Mouse (Mus musculus): Measurements from ENCODE around the gene Cr2. TPM values are rescaled to one million over a fixed set of nuclear protein-coding genes. Genes with fewer than 3 reads are reported as not detected.
"Not testable (repeated sequence)": the region's sequence is repeated elsewhere in the genome, so short reads cannot be mapped to it uniquely, and the experiment has no call there.

Gene Cr2
- polyA plus RNA-seq (2014; fragmentation: Nextera tagmentation; extraction: Ambion mirVana): 0.32 TPM in 1 of 2 replicates, not detected in the other

DNA sequence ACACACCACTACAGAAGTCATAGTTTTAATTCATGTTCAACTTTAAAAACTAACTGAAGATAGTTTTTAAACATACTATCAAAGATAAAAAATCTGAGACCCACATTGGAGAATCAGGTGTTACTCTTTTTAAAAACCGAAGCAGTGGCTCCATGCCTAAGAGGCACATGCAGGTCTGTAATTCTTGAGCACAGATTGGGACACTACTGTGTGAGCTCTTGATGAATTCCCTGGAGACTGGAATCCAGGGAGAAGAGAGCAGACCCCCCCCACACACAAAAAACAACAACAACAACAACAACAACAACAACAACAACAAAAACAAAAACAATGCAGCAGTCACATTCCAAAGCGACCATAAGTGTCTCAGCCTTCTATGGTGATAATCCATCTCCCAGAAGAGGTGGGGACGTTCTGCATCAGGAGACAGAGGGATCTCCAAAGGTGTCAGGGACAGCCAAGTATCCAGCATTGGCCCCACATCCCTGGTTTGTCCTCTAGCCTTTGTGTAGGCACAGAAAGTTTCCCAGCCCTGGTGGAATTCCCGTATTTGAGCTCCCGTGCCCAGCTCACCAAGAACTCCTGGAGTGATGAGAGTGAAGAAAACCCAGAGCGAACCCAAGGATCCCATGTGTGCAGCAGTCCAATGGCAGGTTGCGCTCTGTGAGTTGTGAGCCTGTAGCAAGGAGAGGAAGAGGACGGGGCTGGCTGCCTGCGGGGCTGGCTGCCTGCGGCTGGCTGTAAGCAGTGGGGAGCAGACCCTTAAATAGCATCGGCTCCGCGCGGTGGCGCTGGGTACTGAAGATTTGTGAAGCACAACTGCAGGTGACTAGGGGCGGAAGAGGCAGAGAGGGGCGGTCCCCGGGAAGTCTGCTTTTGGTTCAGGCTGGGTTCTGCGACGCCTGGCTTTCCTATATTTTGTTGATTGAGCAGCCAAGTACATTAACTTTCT lies at the start of gene Cr2:
Gene Cr2, minus strand, starts transcription at position 737 of the 952 bp plus-strand sequence.
- ATAC-seq (ENCODE audit: low FRiP score): peak; percentile 97
- H3K4me3 ChIP-seq (ENCODE audit: low read depth, low read length): no peak within 1 kb of the TSS
- 8% methylated on average over 20 of the region's 20 CpGs for WGBS
- H3K4me1 ChIP-seq (replicated peaks; ENCODE audit: control insufficient read depth, insufficient read depth, low read length): no peaks in the 10 kb centered on the region
- peak within 1 kb of the TSS; percentile 17; the same call in 1 of the 2 replicates for H3K9ac ChIP-seq (ENCODE audit: low read depth, low read length)
- no peaks in the 10 kb centered on the region for H3K36me3 ChIP-seq (ENCODE audit: control insufficient read depth, insufficient read depth, low read length)
- H3K4me2 ChIP-seq (replicated peaks; ENCODE audit: low read depth, low read length): peak within 1 kb of the TSS; percentile 49
- no peaks in the 10 kb centered on the region for H3K9me3 ChIP-seq (ENCODE audit: control insufficient read depth, low read length)
- no peak within 1 kb of the TSS for H3K27ac ChIP-seq (ENCODE audit: low read depth, low read length)
- no peaks in the 10 kb centered on the region for H3K27me3 ChIP-seq (ENCODE audit: control insufficient read depth, insufficient read depth, low read length)
- DNase-seq (ENCODE audit: low spot score): peak; percentile 80

DNA sequence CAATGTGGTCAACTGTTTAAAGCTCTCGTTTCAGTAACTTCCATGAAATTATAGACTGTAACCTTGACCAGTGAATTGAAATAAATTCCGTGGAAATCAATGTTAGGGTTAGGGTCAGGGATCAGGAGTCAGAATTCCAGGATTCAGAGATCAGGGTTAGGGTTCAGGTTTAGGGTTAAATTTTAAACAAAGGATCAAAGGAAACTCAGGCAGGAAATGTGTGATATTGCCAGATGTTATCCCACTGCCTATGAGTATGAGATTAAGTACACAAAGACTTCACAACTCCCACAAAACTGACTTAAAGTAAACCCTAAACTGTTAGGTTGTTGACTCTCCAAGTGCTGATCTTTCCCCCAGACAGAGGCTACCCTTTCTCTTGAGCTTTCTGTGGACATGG lies 45.3 kb upstream of the Cr2 start:
- Histone ChIP-seq H3K36me3 (ENCODE audit: control insufficient read depth, insufficient read depth, low read length) (no peaks in the 10 kb centered on the region), H3K4me3 (ENCODE audit: low read depth, low read length) (no peak overlapping the region), H3K9me3 (ENCODE audit: control insufficient read depth, low read length) (no peaks in the 10 kb centered on the region), H3K27me3 (ENCODE audit: control insufficient read depth, insufficient read depth, low read length) (no peaks in the 10 kb centered on the region), H3K9ac (ENCODE audit: low read depth, low read length) (no peak overlapping the region), H3K4me2 (replicated peaks; ENCODE audit: low read depth, low read length) (no peak overlapping the region), H3K4me1 (replicated peaks; ENCODE audit: control insufficient read depth, insufficient read depth, low read length) (no peaks in the 10 kb centered on the region), H3K27ac (ENCODE audit: low read depth, low read length) (no peak overlapping the region)
- WGBS: 50% methylated on average over 2 of the region's 2 CpGs
- no peak for ATAC-seq (ENCODE audit: low FRiP score)
- DNase-seq (ENCODE audit: low spot score): no peak

DNA sequence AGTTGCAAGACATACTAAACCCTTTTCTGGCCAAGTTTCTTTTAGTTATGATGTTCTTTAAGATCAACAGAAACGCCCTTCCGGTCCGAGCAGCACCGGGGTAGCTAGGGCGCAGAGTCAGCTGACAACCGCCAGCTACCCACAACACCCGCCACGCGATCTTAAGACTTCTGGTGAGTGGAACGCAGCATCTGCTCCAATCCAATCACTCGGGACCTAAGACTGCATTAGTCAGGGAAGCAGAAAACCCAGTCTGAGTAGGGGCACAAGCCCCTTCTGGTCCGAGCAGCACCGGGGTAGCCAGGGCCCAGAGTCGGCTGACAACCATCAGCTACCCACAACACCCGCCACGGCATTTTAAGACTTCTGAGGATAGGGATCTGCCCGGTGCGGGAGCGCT lies 36.3 kb upstream of the Cr2 start:
- H3K4me2 ChIP-seq (replicated peaks; ENCODE audit: low read depth, low read length); H3K9me3 ChIP-seq (ENCODE audit: control insufficient read depth, low read length); H3K4me3 ChIP-seq (ENCODE audit: low read depth, low read length); DNase-seq (ENCODE audit: low spot score); H3K4me1 ChIP-seq (replicated peaks; ENCODE audit: control insufficient read depth, insufficient read depth, low read length); H3K36me3 ChIP-seq (ENCODE audit: control insufficient read depth, insufficient read depth, low read length); H3K9ac ChIP-seq (ENCODE audit: low read depth, low read length); H3K27me3 ChIP-seq (ENCODE audit: control insufficient read depth, insufficient read depth, low read length); H3K27ac ChIP-seq (ENCODE audit: low read depth, low read length); ATAC-seq (ENCODE audit: low FRiP score): not testable (repeated sequence)
- WGBS: 57% methylated on average over 19 of the region's 19 CpGs

DNA sequence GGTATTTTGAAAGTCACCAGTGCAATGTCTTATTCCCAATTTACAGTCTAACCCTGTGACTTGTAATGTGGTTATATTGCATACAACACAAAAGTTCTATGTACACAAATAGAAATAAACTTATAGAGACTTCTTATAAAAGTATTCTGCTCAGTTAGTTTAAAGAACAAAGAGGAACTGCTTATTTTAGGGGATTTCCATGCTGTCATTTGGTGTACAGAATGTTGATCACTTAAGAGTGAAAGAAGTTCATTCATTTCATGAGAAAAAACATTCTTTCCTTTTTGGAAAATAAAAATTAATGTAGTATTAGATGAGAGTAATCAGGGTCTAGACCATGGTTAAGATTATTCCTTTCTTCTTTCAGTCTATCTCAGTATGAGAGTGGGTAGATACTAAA lies 8.2 kb upstream of the Cr2 start:
- no peaks in the 10 kb centered on the region for H3K36me3 ChIP-seq (ENCODE audit: control insufficient read depth, insufficient read depth, low read length)
- no peaks in the 10 kb centered on the region for H3K27me3 ChIP-seq (ENCODE audit: control insufficient read depth, insufficient read depth, low read length)
- no peak for DNase-seq (ENCODE audit: low spot score)
- no peak overlapping the region for H3K4me3 ChIP-seq (ENCODE audit: low read depth, low read length)
- H3K4me2 ChIP-seq (replicated peaks; ENCODE audit: low read depth, low read length): no peak overlapping the region
- no peaks in the 10 kb centered on the region for H3K4me1 ChIP-seq (replicated peaks; ENCODE audit: control insufficient read depth, insufficient read depth, low read length)
- H3K9ac ChIP-seq (ENCODE audit: low read depth, low read length): no peak overlapping the region
- H3K9me3 ChIP-seq (ENCODE audit: control insufficient read depth, low read length): no peaks in the 10 kb centered on the region
- H3K27ac ChIP-seq (ENCODE audit: low read depth, low read length): no peak overlapping the region
- ATAC-seq (ENCODE audit: low FRiP score): no peak

DNA sequence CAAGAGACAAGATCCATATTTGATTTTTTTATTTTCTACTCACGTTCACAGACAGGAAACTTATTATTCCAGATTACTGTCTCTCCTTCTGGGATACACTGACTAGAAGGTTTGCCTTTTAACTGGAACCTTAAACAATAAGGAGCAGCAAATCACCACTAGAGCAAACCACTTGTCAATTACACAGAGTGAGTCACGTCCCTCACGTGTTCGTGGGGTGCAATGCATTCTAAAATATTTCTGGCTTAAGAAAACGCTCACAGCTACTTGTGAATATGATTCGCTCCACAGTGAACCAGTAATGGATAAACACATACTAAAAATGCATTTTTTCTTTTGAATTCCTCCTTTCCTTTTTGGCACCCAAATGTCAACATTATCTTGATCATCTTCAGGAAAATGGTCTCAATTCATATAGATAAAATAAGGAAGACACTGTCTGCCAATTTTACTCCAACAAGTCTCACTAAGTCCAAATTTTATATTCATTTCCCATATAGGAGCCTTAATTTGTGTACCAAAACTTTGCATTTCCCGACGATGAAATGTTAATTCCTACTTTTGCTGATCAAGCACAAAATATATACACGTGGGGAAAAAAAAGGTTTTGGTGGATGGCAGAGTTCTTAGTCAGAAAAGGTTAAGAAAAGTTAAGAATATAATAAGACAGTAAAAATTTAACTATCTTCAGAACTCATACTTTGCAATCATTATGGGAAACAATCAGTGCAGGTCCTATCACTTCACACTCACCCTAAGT lies 11.3 kb downstream of the Cr2 start:
- Histone ChIP-seq H3K27ac (ENCODE audit: low read depth, low read length) (no peak overlapping the region), H3K4me3 (ENCODE audit: low read depth, low read length) (no peak overlapping the region), H3K9ac (ENCODE audit: low read depth, low read length) (no peak overlapping the region), H3K9me3 (ENCODE audit: control insufficient read depth, low read length) (no peaks in the 10 kb centered on the region), H3K36me3 (ENCODE audit: control insufficient read depth, insufficient read depth, low read length) (no peaks in the 10 kb centered on the region), H3K27me3 (ENCODE audit: control insufficient read depth, insufficient read depth, low read length) (no peaks in the 10 kb centered on the region), H3K4me1 (replicated peaks; ENCODE audit: control insufficient read depth, insufficient read depth, low read length) (no peaks in the 10 kb centered on the region), H3K4me2 (replicated peaks; ENCODE audit: low read depth, low read length) (no peak overlapping the region)
- ATAC-seq (ENCODE audit: low FRiP score) (no peak), DNase-seq (ENCODE audit: low spot score) (no peak)
- 86% methylated on average over 9 of the region's 9 CpGs for WGBS

DNA sequence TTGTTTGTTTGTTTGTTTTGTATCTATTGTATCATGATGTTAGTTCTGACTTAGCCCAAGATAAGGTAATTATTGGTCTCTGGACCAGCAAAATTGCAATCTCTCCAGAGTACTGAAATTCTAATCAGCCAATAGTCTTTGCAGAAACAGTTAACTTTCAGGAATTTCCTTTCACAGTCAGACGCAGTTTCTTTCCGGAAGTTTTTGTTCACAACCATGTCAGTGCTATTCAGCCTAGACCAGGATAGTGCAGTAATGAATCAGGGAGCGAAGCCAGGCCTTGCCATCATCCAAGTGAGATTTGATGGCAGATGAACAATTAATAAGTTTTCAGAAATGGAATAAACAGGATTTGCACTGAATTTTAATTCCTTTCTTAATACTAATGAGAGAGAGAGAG lies 44.4 kb downstream of the Cr2 start:
- no peaks in the 10 kb centered on the region for H3K36me3 ChIP-seq (ENCODE audit: control insufficient read depth, insufficient read depth, low read length)
- H3K4me3 ChIP-seq (ENCODE audit: low read depth, low read length): no peak overlapping the region
- no peak overlapping the region for H3K9ac ChIP-seq (ENCODE audit: low read depth, low read length)
- ATAC-seq (ENCODE audit: low FRiP score) (no peak), DNase-seq (ENCODE audit: low spot score) (no peak)
- 58% methylated on average over 3 of the region's 3 CpGs for WGBS
- no peaks in the 10 kb centered on the region for H3K9me3 ChIP-seq (ENCODE audit: control insufficient read depth, low read length)
- no peak overlapping the region for H3K27ac ChIP-seq (ENCODE audit: low read depth, low read length)
- no peaks in the 10 kb centered on the region for H3K27me3 ChIP-seq (ENCODE audit: control insufficient read depth, insufficient read depth, low read length)
- peak overlapping the region; percentile 49; the same call in 1 of the 2 replicates for H3K4me2 ChIP-seq (replicated peaks; ENCODE audit: low read depth, low read length)
- H3K4me1 ChIP-seq (replicated peaks; ENCODE audit: control insufficient read depth, insufficient read depth, low read length): no peaks in the 10 kb centered on the region

DNA sequence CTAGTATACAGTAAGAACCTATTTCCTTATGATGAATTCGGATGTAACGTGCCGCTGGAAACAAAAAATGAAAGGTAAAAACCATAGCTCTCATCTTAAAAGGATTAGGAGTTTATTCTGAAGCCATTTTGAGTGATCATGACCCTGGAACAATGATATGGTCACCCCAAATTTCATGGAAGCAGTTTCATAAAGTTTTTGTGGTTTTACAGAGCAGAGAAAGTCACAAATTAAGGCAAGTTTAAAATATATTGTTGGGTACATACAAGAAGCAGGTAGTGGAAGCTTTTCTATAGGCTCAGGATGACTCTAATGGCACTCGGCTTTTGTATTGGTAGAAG lies 44.9 kb downstream of the Cr2 start:
- peak overlapping the region; percentile 56 for H3K4me3 ChIP-seq (ENCODE audit: low read depth, low read length)
- no peaks in the 10 kb centered on the region for H3K4me1 ChIP-seq (replicated peaks; ENCODE audit: control insufficient read depth, insufficient read depth, low read length)
- ATAC-seq (ENCODE audit: low FRiP score) (no peak), DNase-seq (ENCODE audit: low spot score) (no peak)
- no peaks in the 10 kb centered on the region for H3K27me3 ChIP-seq (ENCODE audit: control insufficient read depth, insufficient read depth, low read length)
- H3K9ac ChIP-seq (ENCODE audit: low read depth, low read length): peak overlapping the region; percentile 76
- H3K27ac ChIP-seq (ENCODE audit: low read depth, low read length): peak overlapping the region; percentile 84; the same call in 1 of the 2 replicates
- peak overlapping the region; percentile 49 for H3K4me2 ChIP-seq (replicated peaks; ENCODE audit: low read depth, low read length)
- WGBS: 29% methylated on average over 4 of the region's 4 CpGs
- no peaks in the 10 kb centered on the region for H3K36me3 ChIP-seq (ENCODE audit: control insufficient read depth, insufficient read depth, low read length)
- H3K9me3 ChIP-seq (ENCODE audit: control insufficient read depth, low read length): no peaks in the 10 kb centered on the region

DNA sequence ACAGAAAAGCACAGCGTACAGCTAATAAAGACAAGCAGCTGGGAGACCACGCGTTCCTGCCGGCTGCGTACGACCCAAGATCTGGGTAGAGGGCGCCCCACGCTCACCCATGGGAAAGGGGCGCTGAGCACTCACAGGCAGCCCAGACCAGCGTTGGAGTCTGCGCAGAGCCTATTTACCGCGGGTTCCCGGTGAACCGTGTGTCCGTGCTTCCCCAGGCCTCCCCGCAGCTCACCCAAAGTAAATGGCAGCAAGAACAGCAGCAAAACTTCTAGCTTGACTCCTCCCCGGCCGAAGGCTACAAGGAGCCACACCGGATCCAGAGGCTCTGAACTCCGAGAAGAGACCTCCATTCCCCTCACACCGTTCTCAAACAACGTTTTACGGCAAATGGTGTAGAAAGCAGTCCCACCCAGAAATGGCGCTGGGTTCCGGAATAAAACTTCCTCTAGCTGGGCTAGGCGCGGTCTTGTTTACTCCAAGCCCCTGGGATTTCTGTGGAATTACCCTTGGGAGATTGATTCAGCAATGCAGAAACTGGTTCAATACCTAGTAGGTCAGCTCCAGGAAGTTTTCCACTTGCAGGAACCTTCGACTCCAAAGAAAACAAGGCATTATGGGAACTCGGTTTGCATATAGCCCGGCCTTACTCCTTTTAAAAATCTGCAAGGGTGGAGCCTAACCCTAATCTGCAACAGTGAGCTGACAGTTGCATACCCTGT lies 45.4 kb downstream of the Cr2 start, which contains the start of gene Cr1l:
Gene Cr1l, minus strand, starts transcription at position 634 of the 722 bp plus-strand sequence.
- Histone ChIP-seq H3K27me3 (ENCODE audit: control insufficient read depth, insufficient read depth, low read length) (no peaks in the 10 kb centered on the region), H3K4me1 (replicated peaks; ENCODE audit: control insufficient read depth, insufficient read depth, low read length) (no peaks in the 10 kb centered on the region), H3K27ac (ENCODE audit: low read depth, low read length) (peak within 1 kb of the TSS; percentile 84), H3K9ac (ENCODE audit: low read depth, low read length) (peak within 1 kb of the TSS; percentile 76), H3K36me3 (ENCODE audit: control insufficient read depth, insufficient read depth, low read length) (no peaks in the 10 kb centered on the region), H3K4me2 (replicated peaks; ENCODE audit: low read depth, low read length) (peak within 1 kb of the TSS; percentile 49), H3K9me3 (ENCODE audit: control insufficient read depth, low read length) (no peaks in the 10 kb centered on the region), H3K4me3 (ENCODE audit: low read depth, low read length) (peak within 1 kb of the TSS; percentile 56)
- WGBS: under 1% methylated on average over 31 of the region's 31 CpGs
- ATAC-seq (ENCODE audit: low FRiP score): peak; percentile 99
- peak; percentile 89 for DNase-seq (ENCODE audit: low spot score)

Measured in hindbrain, embryonic 11.5 days (tissue).